Mouse (Mus musculus): ENCODE measurements around the gene Camk2d. TPM values are rescaled to one million over a fixed set of nuclear protein-coding genes. Genes with fewer than 3 reads are reported as not detected.

The Camk2d gene
- total RNA-seq, 2 experiments from 2014 or later: 176 to 181 TPM

GRCm38 (mm10) chr3:126735211-126735610, 139.1 kb downstream of the Camk2d start:
- no peak for DNase-seq (ENCODE audit: extremely low spot score in 1 of 2, low spot score in 2 of 2)
- H3K27ac ChIP-seq: no peak overlapping the region
- intact Hi-C loops (cut with DNase I): no loop called here
- H3K4me3 ChIP-seq: no peak overlapping the region
- no peak for TF ChIP-seq CTCF (IDR thresholded peaks at IDR 0.05)

GRCm38 (mm10) chr3:126737128-126737527, 141.0 kb downstream of the Camk2d start:
- DNase-seq (ENCODE audit: extremely low spot score in 1 of 2, low spot score in 2 of 2): no peak
- no peak for TF ChIP-seq CTCF (IDR thresholded peaks at IDR 0.05)
- no peak overlapping the region for H3K4me3 ChIP-seq
- intact Hi-C loops (cut with DNase I): no loop called here
- no peak overlapping the region for H3K27ac ChIP-seq

GRCm38 (mm10) chr3:126740146-126740545, 144.0 kb downstream of the Camk2d start:
- Histone ChIP-seq H3K4me3 (no peak overlapping the region), H3K27ac (no peak overlapping the region)
- DNase-seq (ENCODE audit: extremely low spot score in 1 of 2, low spot score in 2 of 2): no peak
- intact Hi-C loops (cut with DNase I): no loop called here
- no peak for TF ChIP-seq CTCF (IDR thresholded peaks at IDR 0.05)

GRCm38 (mm10) chr3:126744432-126745133, 148.5 kb downstream of the Camk2d start:
- intact Hi-C loops (cut with DNase I): no loop called here
- Histone ChIP-seq H3K4me3 (no peak overlapping the region), H3K27ac (no peak overlapping the region)
- no peak for TF ChIP-seq CTCF (IDR thresholded peaks at IDR 0.05)
- DNase-seq (ENCODE audit: extremely low spot score in 1 of 2, low spot score in 2 of 2): no peak

- Histone ChIP-seq H3K27ac (no peak overlapping the region), H3K4me3 (no peak overlapping the region)
- intact Hi-C loops (cut with DNase I): no loop called here
- TF ChIP-seq CTCF (IDR thresholded peaks at IDR 0.05): no peak
- no peak for DNase-seq (ENCODE audit: extremely low spot score in 1 of 2, low spot score in 2 of 2)
Measured at GRCm38 (mm10) chr3:126746148-126746803, 150.2 kb downstream of the Camk2d start.

- intact Hi-C loops (cut with DNase I): no loop called here
- Histone ChIP-seq H3K27ac (no peak overlapping the region), H3K4me3 (no peak overlapping the region)
- no peak for TF ChIP-seq CTCF (IDR thresholded peaks at IDR 0.05)
- no peak for DNase-seq (ENCODE audit: extremely low spot score in 1 of 2, low spot score in 2 of 2)
Measured at GRCm38 (mm10) chr3:126747628-126748027, 151.5 kb downstream of the Camk2d start.

- no peak overlapping the region for H3K4me3 ChIP-seq
- intact Hi-C loops (cut with DNase I): no loop called here
- DNase-seq (ENCODE audit: extremely low spot score in 1 of 2, low spot score in 2 of 2): no peak
- no peak overlapping the region for H3K27ac ChIP-seq
- no peak for TF ChIP-seq CTCF (IDR thresholded peaks at IDR 0.05)
Measured at GRCm38 (mm10) chr3:126751377-126752098, 155.4 kb downstream of the Camk2d start.

GRCm38 (mm10) chr3:126752978-126753377, 156.9 kb downstream of the Camk2d start:
- intact Hi-C loops (cut with DNase I): no loop called here
- no peak overlapping the region for H3K27ac ChIP-seq
- no peak for TF ChIP-seq CTCF (IDR thresholded peaks at IDR 0.05)
- no peak for DNase-seq (ENCODE audit: extremely low spot score in 1 of 2, low spot score in 2 of 2)
- no peak overlapping the region for H3K4me3 ChIP-seq

- no peak for DNase-seq (ENCODE audit: extremely low spot score in 1 of 2, low spot score in 2 of 2)
- intact Hi-C loops (cut with DNase I): no loop called here
- no peak overlapping the region for H3K4me3 ChIP-seq
- TF ChIP-seq CTCF (IDR thresholded peaks at IDR 0.05): no peak
- no peak overlapping the region for H3K27ac ChIP-seq
Measured at GRCm38 (mm10) chr3:126758398-126758797, 162.3 kb downstream of the Camk2d start.

- Histone ChIP-seq H3K4me3 (no peak overlapping the region), H3K27ac (no peak overlapping the region)
- intact Hi-C loops (cut with DNase I): no loop called here
- no peak for TF ChIP-seq CTCF (IDR thresholded peaks at IDR 0.05)
- DNase-seq (ENCODE audit: extremely low spot score in 1 of 2, low spot score in 2 of 2): no peak
Measured at GRCm38 (mm10) chr3:126760608-126761007, 164.5 kb downstream of the Camk2d start.

GRCm38 (mm10) chr3:126764745-126765144, 168.6 kb downstream of the Camk2d start:
- Histone ChIP-seq H3K4me3 (no peak overlapping the region), H3K27ac (no peak overlapping the region)
- no peak for TF ChIP-seq CTCF (IDR thresholded peaks at IDR 0.05)
- no peak for DNase-seq (ENCODE audit: extremely low spot score in 1 of 2, low spot score in 2 of 2)
- intact Hi-C loops (cut with DNase I): no loop called here

GRCm38 (mm10) chr3:126770056-126770455, 174.0 kb downstream of the Camk2d start:
- intact Hi-C loops (cut with DNase I): no loop called here
- DNase-seq (ENCODE audit: extremely low spot score in 1 of 2, low spot score in 2 of 2): no peak
- no peak overlapping the region for H3K27ac ChIP-seq
- TF ChIP-seq CTCF (IDR thresholded peaks at IDR 0.05): no peak
- H3K4me3 ChIP-seq: no peak overlapping the region

Data from left cerebral cortex, adult 2 months (tissue).